Mouse (Mus musculus): ENCODE data around the gene B630019K06Rik. TPM values are rescaled to one million over a fixed set of nuclear protein-coding genes. Genes with fewer than 3 reads are reported as not detected.

Gene B630019K06Rik
- polyA plus RNA-seq, 1 experiment from 2014 or later, result 5.7 TPM

- Histone ChIP-seq H3K36me3 (no peaks in the 10 kb centered on the region), H3K4me1 (no peaks in the 10 kb centered on the region), H3K27ac (no peak overlapping the region), H3K4me3 (no peak overlapping the region), H3K9me3 (replicated peaks) (no peaks in the 10 kb centered on the region), H3K27me3 (ENCODE audit: low read depth, poor library complexity, severe bottlenecking) (no peaks in the 10 kb centered on the region)
- no peak for DNase-seq (ENCODE audit: low spot score)
- WGBS, result 43% methylated on average over 4 of the region's 4 CpGs
These were observed 35.1 kb downstream of the B630019K06Rik start for GRCm38 (mm10) chrX:8927308-8927707.

GRCm38 (mm10) chrX:8944041-8944440, 51.9 kb downstream of the B630019K06Rik start:
- WGBS, result 86% methylated on average over 8 of the region's 8 CpGs
- no peaks in the 10 kb centered on the region for H3K36me3 ChIP-seq
- H3K9me3 ChIP-seq (replicated peaks), result no peaks in the 10 kb centered on the region
- DNase-seq (ENCODE audit: low spot score), result no peak
- H3K4me1 ChIP-seq, result no peaks in the 10 kb centered on the region
- H3K27me3 ChIP-seq (ENCODE audit: low read depth, poor library complexity, severe bottlenecking), result no peaks in the 10 kb centered on the region
- no peak overlapping the region for H3K4me3 ChIP-seq
- no peak overlapping the region for H3K27ac ChIP-seq

Other genes with a start within 250 kb of the B630019K06Rik start
- gene Ssxb8, start 201.5 kb upstream of the B630019K06Rik start, polyA plus RNA-seq (2016; fragmentation: Nextera tagmentation; extraction: Ambion mirVana), result not detected in 2 replicates
- not detected in 2 replicates for gene Ssx9, start 143.9 kb upstream of the B630019K06Rik start, polyA plus RNA-seq (2016; fragmentation: Nextera tagmentation; extraction: Ambion mirVana)
- gene Ssxb5, start 88.7 kb upstream of the B630019K06Rik start, polyA plus RNA-seq (2016; fragmentation: Nextera tagmentation; extraction: Ambion mirVana), result not detected in 2 replicates
- not detected in 2 replicates for gene Gm6592, start 48.4 kb upstream of the B630019K06Rik start, polyA plus RNA-seq (2016; fragmentation: Nextera tagmentation; extraction: Ambion mirVana)
- not detected in 2 replicates for gene Gm5751, start 18.1 kb upstream of the B630019K06Rik start, polyA plus RNA-seq (2016; fragmentation: Nextera tagmentation; extraction: Ambion mirVana)
- gene Fthl17b, start 70.6 kb downstream of the B630019K06Rik start, polyA plus RNA-seq (2016; fragmentation: Nextera tagmentation; extraction: Ambion mirVana), result not detected in 2 replicates
- not detected in 2 replicates for gene Fthl17c, start 84.2 kb downstream of the B630019K06Rik start, polyA plus RNA-seq (2016; fragmentation: Nextera tagmentation; extraction: Ambion mirVana)
- not detected in 2 replicates for gene Fthl17d, start 94.4 kb downstream of the B630019K06Rik start, polyA plus RNA-seq (2016; fragmentation: Nextera tagmentation; extraction: Ambion mirVana)
- not detected in 2 replicates for gene Fthl17e, start 141.1 kb downstream of the B630019K06Rik start, polyA plus RNA-seq (2016; fragmentation: Nextera tagmentation; extraction: Ambion mirVana)
- not detected in 2 replicates for gene Fthl17f, start 170.6 kb downstream of the B630019K06Rik start, polyA plus RNA-seq (2016; fragmentation: Nextera tagmentation; extraction: Ambion mirVana)
- not detected in 2 replicates for gene 4930402K13Rik, start 212.2 kb downstream of the B630019K06Rik start, polyA plus RNA-seq (2016; fragmentation: Nextera tagmentation; extraction: Ambion mirVana)

All from limb, embryonic 10.5 days (tissue).